In the genomic region with DNA sequence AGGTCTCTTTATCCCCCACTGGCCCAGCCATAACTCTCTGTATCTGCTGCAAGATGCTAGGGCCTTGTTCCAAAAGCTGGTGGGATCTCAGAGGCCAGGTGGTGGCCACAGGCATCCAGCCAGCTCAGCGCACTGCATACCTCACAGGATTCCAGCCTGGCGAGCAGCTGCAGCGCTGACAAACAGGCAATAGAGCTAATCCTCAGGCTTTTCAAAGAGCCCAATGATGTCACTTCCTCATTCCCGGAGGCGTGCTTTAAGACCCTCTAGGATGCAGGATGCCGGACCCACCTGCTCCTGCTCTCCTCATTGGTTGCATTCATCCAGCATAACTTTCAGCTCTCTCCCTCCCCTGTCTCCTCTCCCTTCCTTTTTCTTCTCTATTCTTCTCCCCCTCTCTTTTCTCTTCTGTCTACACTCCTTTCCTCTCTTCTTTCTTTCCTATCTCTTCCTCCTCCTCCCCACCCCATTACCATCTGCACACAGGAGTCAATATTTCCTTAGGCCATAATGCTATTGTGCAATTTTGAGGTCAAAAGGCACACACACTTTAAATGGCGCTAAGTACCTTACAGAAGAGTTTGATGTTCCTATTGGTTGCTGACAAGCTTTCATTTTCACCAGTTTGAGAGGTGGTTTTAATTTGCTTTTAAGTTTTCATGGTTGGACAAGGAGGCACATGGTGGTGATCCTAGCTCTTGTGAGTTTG, we compare ENCODE assay signal across 8 mouse cellular contexts. TPM values are rescaled to one million over a fixed set of nuclear protein-coding genes. Genes with fewer than 3 reads are reported as not detected.
DNase-seq lines count a peak whose midpoint lies in the region; ATAC-seq and TF ChIP-seq lines count a peak whose summit lies in the region.
"Had no signal": no experiment of that assay in that cellular context is flagged by ENCODE, and none has a peak within 500 bp of the region (broad histone marks: within the 10 kb centered on the region; RNA-seq: fewer than 3 reads in every experiment).

No protein-coding gene starts in this region.

- WGBS in spleen, adult 2 months: 82% methylated on average over 7 of the region's 7 CpGs
- WGBS in limb, embryonic 11.5 days: 31% methylated on average over 7 of the region's 7 CpGs

- H3K9ac ChIP-seq in limb, embryonic 11.5 days (ENCODE audit: low read length): no peak overlapping the region
- H3K9ac ChIP-seq: lung, embryonic 15.5 days had no signal

- H3K9me3 ChIP-seq in limb, embryonic 11.5 days (ENCODE audit: control insufficient read depth, low read length): no peaks in the 10 kb centered on the region; the same call in 1 of the 2 replicates
- H3K9me3 ChIP-seq: lung, embryonic 15.5 days had no signal

- no peak for TF ChIP-seq POLR2A in spleen, adult 2 months (IDR thresholded peaks at IDR 0.05; ENCODE audit: low read depth, low read length)

- 0 out of 2 replicates have a peak, but pooled peaks have one; percentile 69 for ATAC-seq in limb, embryonic 11.5 days (ENCODE audit: insufficient number of reproducible peaks, low FRiP score, low TSS enrichment, low read depth)

- peaks cover 13% of the 10 kb centered on the region; the same call in 1 of the 2 replicates for H3K4me1 ChIP-seq in spleen, adult 2 months (ENCODE audit: control insufficient read depth, insufficient read depth, insufficient read length)
- peaks cover 4% of the 10 kb centered on the region; the same call in 1 of the 2 replicates for H3K4me1 ChIP-seq in limb, embryonic 11.5 days (ENCODE audit: control insufficient read depth, insufficient read depth, low read length)

- H3K4me2 ChIP-seq in limb, embryonic 11.5 days (ENCODE audit: low read depth, severe bottlenecking): no peak overlapping the region
- H3K4me2 ChIP-seq: lung, embryonic 15.5 days had no signal

- no peak for DNase-seq in spleen, adult 2 months (ENCODE audit: low read depth in 1 of 2, low spot score in 2 of 2)
- DNase-seq in spleen, postnatal 14 days (ENCODE audit: low spot score in 2 of 2): no peak
- DNase-seq in embryo, embryonic 11.5 days (ENCODE audit: low read depth, low spot score): peak; percentile 22
- peak; percentile 60 for DNase-seq in limb, embryonic 11.5 days (ENCODE audit: low spot score)
- no peak for DNase-seq in urinary bladder, adult 18-20 months (ENCODE audit: low spot score in 2 of 2)
- DNase-seq in urinary bladder, postnatal 10 days (ENCODE audit: low spot score): no peak
- DNase-seq in kidney, postnatal 25 days: no peak

- H3K4me3 ChIP-seq in spleen, adult 2 months (ENCODE audit: extremely low read depth, insufficient read depth, insufficient read length): no peak overlapping the region
- no peak overlapping the region for H3K4me3 ChIP-seq in limb, embryonic 11.5 days (ENCODE audit: low read depth, low read length)
- H3K4me3 ChIP-seq: lung, embryonic 15.5 days had no signal

- H3K27ac ChIP-seq in spleen, adult 2 months (ENCODE audit: insufficient read depth, low read length): peak overlapping the region; percentile 73
- no peak overlapping the region; the same call in 1 of the 2 replicates for H3K27ac ChIP-seq in limb, embryonic 11.5 days (replicated peaks; ENCODE audit: low read depth, low read length)
- H3K27ac ChIP-seq: lung, embryonic 15.5 days had no signal

- H3K27me3 ChIP-seq in spleen, adult 2 months (ENCODE audit: control insufficient read depth, insufficient read depth, low read length): no peaks in the 10 kb centered on the region
- H3K27me3 ChIP-seq in limb, embryonic 11.5 days (ENCODE audit: control insufficient read depth, insufficient read depth, low read length): no peaks in the 10 kb centered on the region
- H3K27me3 ChIP-seq: lung, embryonic 15.5 days had no signal

- TF ChIP-seq CTCF in spleen, adult 2 months (IDR thresholded peaks at IDR 0.05; ENCODE audit: extremely low read depth, insufficient read depth, insufficient read length, insufficient replicate concordance): no peak

- no peaks in the 10 kb centered on the region for H3K36me3 ChIP-seq in spleen, adult 2 months (ENCODE audit: control insufficient read depth, insufficient read depth, low read length)
- H3K36me3 ChIP-seq in limb, embryonic 11.5 days (ENCODE audit: control insufficient read depth, insufficient read depth, low read length): no peaks in the 10 kb centered on the region
- H3K36me3 ChIP-seq: lung, embryonic 15.5 days had no signal

RNA-seq across cellular contexts. Expression of gene Tmsb10, which starts 30.6 kb away (rescaled TPM):
- polyA plus RNA-seq in spleen, adult 2 months (2012; rRNA removed): 143 TPM in 2 replicates
- 3,502 and 3,578 TPM in 2 replicates for polyA plus RNA-seq in limb, embryonic 11.5 days (2014; fragmentation: Nextera tagmentation; extraction: Ambion mirVana)

Comparison
In these comparisons a context has a peak if more than half of its experiments do, and no peak if none do; other contexts are left out.
1. DNase-seq: peak in embryo, embryonic 11.5 days (single experiment) and limb, embryonic 11.5 days (single experiment); none in spleen, adult 2 months (0 of 2), spleen, postnatal 14 days (0 of 2), urinary bladder, adult 18-20 months (0 of 2), urinary bladder, postnatal 10 days (single experiment) and kidney, postnatal 25 days (0 of 2).
2. RNA of gene Tmsb10, which starts 30.6 kb away (polyA plus RNA-seq): 3,502 to 3,578 TPM in limb, embryonic 11.5 days; 143 TPM in spleen, adult 2 months; every median in the first group is over 10 times any median in the second.